Mouse (Mus musculus) neural tube, embryonic 11.5 days (tissue): ENCODE measurements around the gene Gtpbp3. TPM values are rescaled to one million over a fixed set of nuclear protein-coding genes. Genes with fewer than 3 reads are reported as not detected.
"Not testable (repeated sequence)": the region's sequence is repeated elsewhere in the genome, so short reads cannot be mapped to it uniquely, and the experiment has no call there.

Experiments used
- ATAC-seq: fragments of 200-750 bp; cut with Nextera tagmentation; 2 replicates; pipeline ENCODE4 v1.8.0; 2017; ENCODE audit warnings: moderate number of reproducible peaks, mild to moderate bottlenecking, moderate TSS enrichment, moderate library complexity; ENCODE audit not compliant: insufficient read depth, low FRiP score, low TSS enrichment
- DNase-seq: peaks from one replicate; pipeline ENCODE4 v3.0.0-alpha.2; 2015; ENCODE audit warnings: low spot score
- H3K27ac ChIP-seq: fragments of 300-500 bp; sonication (generic); 2 replicates; pipeline ENCODE4 v1.5.1; 2014; ENCODE audit warnings: low read depth, mild to moderate bottlenecking, low read length
- H3K27me3 ChIP-seq: fragments of 300-500 bp; sonication (generic); 2 replicates; pipeline ENCODE4 v1.6.1; 2014; ENCODE audit warnings: mild to moderate bottlenecking, low read length, mixed read lengths; ENCODE audit not compliant: control insufficient read depth, insufficient read depth
- H3K36me3 ChIP-seq: fragments of 300-500 bp; sonication (generic); 2 replicates; pipeline ENCODE4 v1.6.1; 2014; ENCODE audit warnings: mild to moderate bottlenecking, low read length, moderate library complexity, mixed read lengths; ENCODE audit not compliant: control insufficient read depth, insufficient read depth
- H3K4me1 ChIP-seq: fragments of 300-500 bp; sonication (generic); 2 replicates; pipeline ENCODE4 v1.6.1; 2014; ENCODE audit warnings: low read length, mixed read lengths; ENCODE audit not compliant: control insufficient read depth, insufficient read depth
- H3K4me2 ChIP-seq: fragments of 300-500 bp; sonication (generic); 2 replicates; pipeline ENCODE4 v1.6.1; 2014; ENCODE audit warnings: low read depth, mild to moderate bottlenecking, moderate library complexity
- H3K4me3 ChIP-seq: fragments of 300-500 bp; sonication (generic); 2 replicates; pipeline ENCODE4 v1.5.1; 2014; ENCODE audit warnings: low read depth, low read length
- H3K9ac ChIP-seq: fragments of 300-500 bp; sonication (generic); 2 replicates; pipeline ENCODE4 v1.6.1; 2014; ENCODE audit warnings: mild to moderate bottlenecking, low read length
- H3K9me3 ChIP-seq: fragments of 300-500 bp; sonication (generic); 2 replicates; pipeline ENCODE4 v1.6.1; 2016; ENCODE audit warnings: low read length; ENCODE audit not compliant: control insufficient read depth
- WGBS: fragments of 180-500 bp; shearing (Covaris S2); extraction: QIAGEN DNeasy Blood & Tissue Kit; methylation state at CpG from one replicate; pipeline ENCODE4 v1.1.7; 2014; 5-methylcytosine and 5-hydroxymethylcytosine counted together
- polyA plus RNA-seq: library from polyadenylated mRNA; unstranded; fragments of >200 nt; fragmentation: Nextera tagmentation; extraction: Ambion mirVana; gene quantifications from 2 replicates; pipeline ENCODE4 v1.2.1, GENCODE M21; 2014

The Gtpbp3 gene
- polyA plus RNA-seq, 1 experiment from 2014 or later, result 6.0 TPM

DNA sequence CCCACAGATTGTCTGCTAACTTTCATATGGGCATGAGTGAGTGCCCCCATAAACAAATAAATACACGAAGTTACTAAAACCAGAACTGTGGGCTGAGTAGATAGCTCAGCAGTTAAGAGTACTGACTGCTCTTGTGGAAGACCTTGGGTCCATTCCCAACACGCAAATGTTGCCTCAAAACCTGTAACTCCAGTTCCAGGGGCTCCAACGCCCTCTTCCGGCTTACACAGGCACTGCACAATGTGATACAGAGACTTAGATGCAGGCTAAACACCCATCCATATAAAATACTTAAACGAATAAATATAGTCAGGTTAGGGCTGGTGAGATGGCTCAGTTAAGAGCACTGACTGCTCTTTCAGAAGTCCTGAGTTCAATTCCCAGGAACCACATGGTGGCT is 27.1 kb downstream of the Gtpbp3 start:
- no peak for DNase-seq
- no peak overlapping the region for H3K4me3 ChIP-seq

DNA sequence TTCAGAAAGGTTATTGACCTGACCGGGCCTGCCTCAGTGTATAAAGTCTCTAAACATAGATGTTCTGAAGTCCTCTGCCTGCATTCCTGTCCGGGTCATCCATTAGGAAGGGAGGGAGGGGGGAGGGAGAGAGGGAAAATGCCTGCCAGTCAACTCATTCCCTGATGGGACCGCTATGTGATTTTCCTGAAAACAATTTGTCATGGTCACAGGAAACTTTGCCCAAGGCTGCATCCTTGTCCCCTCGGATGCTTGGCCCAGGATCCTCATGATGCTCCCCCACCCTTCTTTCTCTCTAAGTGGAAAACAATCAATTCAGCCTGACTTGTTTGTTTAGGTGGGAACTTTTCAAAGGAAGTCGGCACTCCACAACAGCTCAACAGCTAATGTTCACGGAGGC is 28.9 kb downstream of the Gtpbp3 start:
- no peak overlapping the region for H3K4me3 ChIP-seq
- no peak overlapping the region for H3K4me2 ChIP-seq
- H3K27ac ChIP-seq, result no peak overlapping the region
- H3K9me3 ChIP-seq, result no peaks in the 10 kb centered on the region
- no peak overlapping the region for H3K9ac ChIP-seq
- DNase-seq (no peak), ATAC-seq (no peak)
- H3K4me1 ChIP-seq, result no peaks in the 10 kb centered on the region
- H3K27me3 ChIP-seq, result no peaks in the 10 kb centered on the region; the same call in 1 of the 2 replicates
- WGBS, result 15% methylated on average over 6 of the region's 6 CpGs
- H3K36me3 ChIP-seq, result no peaks in the 10 kb centered on the region

More for the DNA sequence above, 27.1 kb downstream of the Gtpbp3 start:
- no peaks in the 10 kb centered on the region for H3K36me3 ChIP-seq
- H3K9ac ChIP-seq, result no peak overlapping the region
- no peak for ATAC-seq
- H3K9me3 ChIP-seq, result no peaks in the 10 kb centered on the region
- no peaks in the 10 kb centered on the region for H3K27me3 ChIP-seq
- no peak overlapping the region for H3K4me2 ChIP-seq
- no peak overlapping the region for H3K27ac ChIP-seq
- 70% methylated on average over 5 of the region's 5 CpGs for WGBS
- no peaks in the 10 kb centered on the region for H3K4me1 ChIP-seq

DNA sequence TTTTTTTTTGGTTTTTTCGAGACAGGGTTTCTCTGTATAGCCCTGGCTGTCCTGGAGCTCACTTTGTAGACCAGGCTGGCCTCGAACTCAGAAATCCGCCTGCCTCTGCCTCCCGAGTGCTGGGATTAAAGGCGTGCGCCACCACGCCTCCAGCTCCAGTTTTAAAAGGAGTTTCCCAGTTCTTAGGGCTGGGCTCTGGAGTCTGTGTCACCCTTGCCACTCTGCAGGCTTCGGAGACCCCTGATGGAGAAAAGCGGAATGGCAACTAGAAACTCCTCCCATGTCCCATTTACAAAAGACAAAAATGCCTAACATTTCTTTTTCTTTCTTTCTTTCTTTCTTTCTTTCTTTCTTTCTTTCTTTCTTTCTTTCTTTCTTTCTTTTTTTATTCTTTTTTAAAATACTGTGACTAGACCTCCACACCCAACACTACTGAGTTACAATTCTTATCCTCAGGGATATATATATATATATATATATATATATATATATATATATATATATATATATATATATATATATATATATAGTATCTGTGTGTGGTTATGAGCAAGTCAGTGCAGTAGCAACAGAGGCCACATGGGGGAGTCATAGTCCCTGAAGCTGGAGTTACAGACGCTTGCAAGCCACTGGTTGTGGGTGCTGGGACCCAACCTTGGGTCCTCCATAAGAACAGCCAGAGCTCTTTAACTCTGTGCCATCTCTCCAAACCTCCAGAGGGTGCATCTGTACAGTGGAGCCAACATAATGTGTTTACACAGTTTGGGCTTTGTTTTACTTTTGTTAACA is 31.3 kb downstream of the Gtpbp3 start:
- not testable (repeated sequence) for H3K27me3 ChIP-seq, H3K4me2 ChIP-seq, H3K36me3 ChIP-seq, H3K27ac ChIP-seq, ATAC-seq, H3K9ac ChIP-seq, H3K9me3 ChIP-seq, H3K4me1 ChIP-seq, H3K4me3 ChIP-seq
- 48% methylated on average over 8 of the region's 10 CpGs for WGBS
- peak; percentile 74 for DNase-seq

DNA sequence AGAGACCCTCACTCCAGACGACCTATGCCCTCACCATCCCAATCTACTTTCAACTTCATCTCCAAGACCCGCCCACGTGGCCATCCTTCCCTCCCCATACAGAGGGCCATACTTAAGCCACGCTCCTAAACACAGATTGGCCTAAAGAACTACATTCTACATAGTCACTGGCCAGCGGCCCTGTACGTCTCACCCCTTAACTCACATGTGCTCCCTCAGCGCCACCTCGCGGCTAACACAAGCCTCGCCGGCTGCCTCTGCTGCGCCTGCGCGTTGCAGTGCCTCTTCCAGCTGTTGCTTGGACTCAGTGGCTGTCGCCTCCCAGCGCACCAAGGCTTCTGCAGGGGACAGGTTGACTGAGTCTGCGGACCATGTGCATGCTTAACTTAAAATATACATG is 33.7 kb downstream of the Gtpbp3 start:
- H3K9ac ChIP-seq, result no peak overlapping the region
- no peak overlapping the region for H3K27ac ChIP-seq
- DNase-seq (peak; percentile 96), ATAC-seq (peak; percentile 86)
- no peaks in the 10 kb centered on the region for H3K9me3 ChIP-seq
- H3K4me3 ChIP-seq, result no peak overlapping the region
- no peak overlapping the region for H3K4me2 ChIP-seq
- peaks cover 20% of the 10 kb centered on the region for H3K27me3 ChIP-seq
- 7% methylated on average over 17 of the region's 17 CpGs for WGBS
- H3K4me1 ChIP-seq, result no peaks in the 10 kb centered on the region
- H3K36me3 ChIP-seq, result no peaks in the 10 kb centered on the region

DNA sequence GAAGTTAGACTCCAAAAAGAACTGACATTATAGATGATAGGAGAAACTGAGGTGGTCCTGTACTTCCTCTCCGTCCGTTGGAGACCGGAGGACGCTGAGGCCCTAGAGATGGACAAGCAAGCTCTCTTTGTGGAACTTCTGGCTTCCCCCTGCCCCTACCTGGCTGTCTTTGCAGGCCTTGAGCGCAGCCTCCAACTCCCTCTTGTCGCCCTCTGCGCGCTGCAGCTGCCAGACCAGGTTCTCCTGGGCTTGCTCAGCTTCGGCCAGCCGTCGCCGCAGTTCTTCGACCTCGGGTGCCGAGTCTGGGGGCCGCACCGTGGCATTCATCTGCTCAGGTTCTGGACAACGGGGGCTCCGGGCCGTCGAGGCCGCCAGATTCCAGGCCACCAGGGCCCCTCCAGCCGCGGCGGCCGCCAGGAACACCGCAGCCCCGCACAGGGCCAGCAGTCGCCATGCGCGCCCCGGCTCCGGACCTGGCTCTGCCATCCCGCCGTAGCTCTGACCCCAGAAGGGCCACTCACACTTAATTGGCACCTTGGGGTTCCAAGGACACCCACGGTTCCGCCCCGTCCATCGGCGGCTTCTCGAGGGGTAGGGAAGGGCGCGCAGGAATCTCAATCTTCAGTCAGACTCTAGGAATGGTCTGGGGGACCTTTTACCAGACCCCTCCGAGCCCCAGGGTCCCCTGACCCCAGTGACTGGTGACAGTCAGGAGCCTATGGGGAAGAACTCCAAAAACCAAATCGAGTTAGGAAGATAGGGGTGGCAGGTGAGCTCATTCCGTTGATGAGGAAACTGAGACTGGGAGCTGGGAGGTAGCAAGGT is 37.5 kb downstream of the Gtpbp3 start, which contains the start of gene Ccdc194:
Ccdc194 (minus strand) TSS at position 486 of the 825 bp plus-strand sequence.
- no peak for DNase-seq
- Histone ChIP-seq H3K4me2 (peak within 1 kb of the TSS; percentile 19; the same call in 1 of the 2 replicates), H3K4me1 (no peaks in the 10 kb centered on the region), H3K9ac (no peak within 1 kb of the TSS), H3K4me3 (no peak within 1 kb of the TSS), H3K27ac (no peak within 1 kb of the TSS), H3K9me3 (no peaks in the 10 kb centered on the region), H3K27me3 (peaks cover 26% of the 10 kb centered on the region), H3K36me3 (no peaks in the 10 kb centered on the region)
- ATAC-seq, result no peak
- 6% methylated on average over 46 of the region's 46 CpGs for WGBS

DNA sequence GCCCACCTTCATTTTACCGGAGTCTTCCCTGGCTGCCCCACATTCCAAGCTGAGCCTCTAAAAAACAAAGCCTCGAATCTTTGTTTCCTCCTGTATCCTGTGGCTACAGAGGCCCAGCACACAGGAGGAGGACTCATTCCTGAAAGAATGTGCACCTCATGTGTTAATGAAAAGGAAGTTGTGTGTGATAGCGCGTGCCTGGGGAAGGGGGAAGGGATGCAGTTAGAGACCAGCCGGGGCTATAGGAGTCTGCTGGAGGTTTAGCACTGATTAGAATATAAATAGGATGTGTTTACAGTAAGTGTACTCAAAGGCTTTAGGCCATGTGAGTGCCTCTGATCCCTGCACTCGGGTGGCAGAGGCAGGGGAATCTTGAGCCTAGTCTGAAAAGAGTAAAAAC is 38.4 kb downstream of the Gtpbp3 start:
- no peak overlapping the region for H3K4me3 ChIP-seq
- WGBS, result 10% methylated on average over 6 of the region's 6 CpGs

DNA sequence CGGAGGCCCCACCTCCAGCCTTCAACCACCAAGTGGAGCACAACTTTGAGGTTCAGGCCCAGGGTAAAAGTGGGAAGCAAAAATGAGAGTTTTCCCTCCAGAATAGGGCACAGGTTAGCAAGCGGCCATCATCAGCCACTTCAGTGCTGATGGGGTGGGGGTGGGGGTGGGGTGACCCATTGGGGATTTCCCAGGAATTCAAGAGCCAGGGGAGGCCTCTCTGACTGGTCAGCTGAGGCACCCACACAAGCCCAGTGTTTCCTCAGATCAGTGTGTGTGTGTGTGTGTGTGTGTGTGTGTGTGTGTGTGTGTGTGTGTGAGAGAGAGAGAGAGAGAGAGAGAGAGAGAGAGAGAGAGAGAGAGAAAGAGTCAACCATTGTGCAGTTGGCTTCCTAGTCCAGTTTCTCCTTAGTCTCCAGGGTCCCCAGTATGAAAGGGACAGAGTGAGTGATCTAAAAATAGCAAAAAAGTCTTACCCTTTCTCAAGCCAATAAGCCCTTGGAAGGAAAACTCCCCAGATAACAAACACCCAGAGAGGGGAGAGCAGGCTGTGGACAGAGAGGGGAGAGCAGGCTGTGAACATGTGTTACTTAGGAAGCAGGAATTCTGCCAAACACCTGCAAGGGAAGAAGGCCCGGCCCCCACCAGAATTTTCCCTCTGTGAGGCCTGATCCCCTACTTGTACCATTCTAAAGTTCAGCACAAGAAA is 39.4 kb downstream of the Gtpbp3 start:
- no peak overlapping the region for H3K4me3 ChIP-seq
- DNase-seq, result no peak
- no peak overlapping the region for H3K27ac ChIP-seq
- no peaks in the 10 kb centered on the region for H3K9me3 ChIP-seq
- no peak overlapping the region for H3K9ac ChIP-seq
- H3K4me2 ChIP-seq, result no peak overlapping the region
- H3K36me3 ChIP-seq, result no peaks in the 10 kb centered on the region
- no peak for ATAC-seq
- no peaks in the 10 kb centered on the region for H3K4me1 ChIP-seq
- H3K27me3 ChIP-seq, result peaks cover 26% of the 10 kb centered on the region
- WGBS, result 47% methylated on average over 3 of the region's 3 CpGs

More for the DNA sequence above, 38.4 kb downstream of the Gtpbp3 start:
- no peak for DNase-seq
- no peak overlapping the region for H3K27ac ChIP-seq
- H3K9ac ChIP-seq, result no peak overlapping the region
- no peaks in the 10 kb centered on the region for H3K4me1 ChIP-seq
- H3K4me2 ChIP-seq, result no peak overlapping the region
- ATAC-seq, result no peak
- peaks cover 26% of the 10 kb centered on the region for H3K27me3 ChIP-seq
- H3K9me3 ChIP-seq, result no peaks in the 10 kb centered on the region
- no peaks in the 10 kb centered on the region for H3K36me3 ChIP-seq

DNA sequence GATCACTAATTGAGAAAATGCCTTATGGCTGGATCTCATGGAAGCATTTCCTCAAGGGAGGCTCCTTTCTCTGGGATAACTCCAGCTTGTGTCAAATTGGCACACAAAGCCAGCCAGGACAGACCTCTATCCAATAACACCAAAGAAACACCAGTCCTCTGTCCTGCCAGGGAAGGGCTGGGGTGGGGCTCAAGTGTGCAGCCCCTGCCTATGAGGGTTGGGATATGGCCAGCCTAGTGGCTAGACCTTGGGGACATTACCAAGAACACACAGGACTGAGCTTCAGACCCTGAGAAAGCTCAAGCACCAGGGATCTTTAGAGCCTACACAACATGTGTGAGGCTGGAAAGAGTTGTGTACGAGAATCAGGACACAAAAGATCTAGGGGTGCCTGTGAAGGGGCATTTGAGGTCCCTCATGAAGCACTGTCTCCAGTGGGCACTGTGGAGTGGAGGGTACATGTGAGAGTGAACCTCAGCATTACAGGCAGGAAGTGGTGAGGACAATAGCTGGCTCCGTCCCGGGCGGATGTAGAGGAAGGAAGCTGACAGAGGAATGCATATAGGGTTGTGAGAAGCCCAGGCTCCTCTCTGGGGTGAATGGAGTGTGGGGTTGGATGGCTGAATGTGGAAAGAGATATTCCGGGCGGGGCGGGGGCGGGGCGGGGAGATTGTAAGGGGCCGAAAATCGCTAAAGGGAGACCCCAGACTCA is 40.6 kb downstream of the Gtpbp3 start:
- H3K4me3 ChIP-seq, result no peak overlapping the region
- H3K9me3 ChIP-seq, result no peaks in the 10 kb centered on the region
- no peaks in the 10 kb centered on the region for H3K4me1 ChIP-seq
- H3K27me3 ChIP-seq, result peaks cover 26% of the 10 kb centered on the region
- WGBS, result 83% methylated on average over 11 of the region's 11 CpGs
- H3K9ac ChIP-seq, result no peak overlapping the region
- no peaks in the 10 kb centered on the region for H3K36me3 ChIP-seq
- no peak overlapping the region for H3K4me2 ChIP-seq
- no peak overlapping the region for H3K27ac ChIP-seq
- DNase-seq (no peak), ATAC-seq (no peak)
